Mouse (Mus musculus) E14TG2a.4 (cell line): ENCODE measurements around the gene Ucn3.

ENCODE experiments used
- CTCF ChIP-seq: conservative IDR thresholded peaks from 2 replicates; pipeline ENCODE4 v1.5.1; 2014; ENCODE audit warnings: low read length
- NANOG ChIP-seq: IDR thresholded peaks from 2 replicates; pipeline ENCODE4 v1.6.1; 2014; ENCODE audit warnings: borderline replicate concordance, low read length, mixed read lengths
- POU5F1 ChIP-seq: IDR thresholded peaks from 2 replicates; pipeline ENCODE4 v1.6.1; 2014; ENCODE audit warnings: low read length, borderline replicate concordance

DNA sequence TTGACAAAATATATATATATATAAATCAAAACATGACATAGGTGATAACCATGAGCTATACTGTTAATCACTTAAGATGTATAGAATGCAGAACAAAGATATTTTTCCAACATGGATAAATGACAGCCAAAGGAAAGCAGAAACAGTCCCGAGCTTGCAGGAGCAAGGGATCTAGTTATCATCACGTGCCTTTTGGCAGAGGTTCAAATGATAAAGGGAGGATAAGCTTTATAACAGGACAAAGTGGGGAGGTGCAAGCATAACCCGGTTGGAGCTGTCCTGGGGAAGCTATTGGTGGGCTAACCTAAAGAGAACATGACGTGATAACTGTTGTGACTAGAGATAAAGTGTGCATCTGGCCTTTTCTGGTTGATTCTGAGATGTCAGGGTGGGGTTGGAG lies 31.6 kb downstream of the Ucn3 start:
- TF ChIP-seq CTCF: no peak
- no peak for TF ChIP-seq POU5F1
- TF ChIP-seq NANOG: no peak
